Mouse (Mus musculus) bone marrow, adult 2 months (tissue): ENCODE data around the gene Dmrt1.

ENCODE experiments used
- CTCF ChIP-seq: fragments of 200-500 bp; IDR thresholded peaks from 2 replicates; pipeline ENCODE4 v1.5.1; 2011; ENCODE audit warnings: low read length, control low read depth; ENCODE audit not compliant: control insufficient read depth, insufficient read depth
- POLR2A ChIP-seq: fragments of 200-500 bp; IDR thresholded peaks from 2 replicates; pipeline ENCODE4 v1.6.1; 2011; ENCODE audit warnings: low read depth, mild to moderate bottlenecking, control low read depth, low read length, borderline replicate concordance; ENCODE audit not compliant: control insufficient read depth

DNA sequence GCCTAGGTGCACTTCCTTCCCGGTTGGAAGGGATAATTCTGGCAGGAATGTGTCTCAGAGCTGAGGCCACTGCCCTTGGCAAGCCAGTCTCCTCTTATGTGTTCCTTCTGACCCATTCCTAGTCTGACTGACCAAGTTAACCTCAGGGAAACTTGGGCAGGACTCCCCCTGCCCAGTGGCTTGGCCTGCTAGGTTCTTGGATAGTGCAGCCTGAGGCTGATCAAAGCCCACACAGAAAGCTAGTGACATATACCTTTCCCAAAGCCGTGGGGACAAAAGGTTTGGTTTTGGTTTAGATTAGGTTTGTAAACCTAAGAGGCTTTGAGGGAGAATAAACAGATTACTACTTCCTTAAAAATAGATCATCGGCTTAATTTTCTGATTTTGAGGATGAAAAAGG lies 141.7 kb downstream of the Dmrt1 start:
- no peak for TF ChIP-seq CTCF
- TF ChIP-seq POLR2A = no peak
